Mouse (Mus musculus): ENCODE results near the gene Klhl29. TPM values are rescaled to one million over a fixed set of nuclear protein-coding genes. Genes with fewer than 3 reads are reported as not detected.

Klhl29 gene
- polyA plus RNA-seq, 1 experiment from 2014 or later = 0.60 TPM

- H3K4me3 ChIP-seq = no peak overlapping the region
- peaks cover 7% of the 10 kb centered on the region for H3K4me1 ChIP-seq
- H3K27ac ChIP-seq = no peak overlapping the region
- 90% methylated on average over 5 of the region's 5 CpGs for WGBS
- H3K36me3 ChIP-seq = no peaks in the 10 kb centered on the region; the same call in 1 of the 2 replicates
- DNase-seq (ENCODE audit: low spot score) = no peak
- H3K9me3 ChIP-seq = no peaks in the 10 kb centered on the region
- no peaks in the 10 kb centered on the region for H3K27me3 ChIP-seq (ENCODE audit: insufficient read depth, poor library complexity, severe bottlenecking)
Measured at GRCm38 (mm10) chr12:5084714-5085113, 290.8 kb downstream of the Klhl29 start.

- no peaks in the 10 kb centered on the region for H3K27me3 ChIP-seq (ENCODE audit: insufficient read depth, poor library complexity, severe bottlenecking)
- whole genome bisulfite sequencing = 96% methylated on average over 4 of the region's 4 CpGs
- no peak overlapping the region for H3K4me3 ChIP-seq
- no peak for DNase-seq (ENCODE audit: low spot score)
- no peaks in the 10 kb centered on the region for H3K4me1 ChIP-seq
- H3K27ac ChIP-seq = no peak overlapping the region
- H3K9me3 ChIP-seq = no peaks in the 10 kb centered on the region
- no peaks in the 10 kb centered on the region; the same call in 1 of the 2 replicates for H3K36me3 ChIP-seq
Measured at GRCm38 (mm10) chr12:5081480-5081879, 294.0 kb downstream of the Klhl29 start.

GRCm38 (mm10) chr12:5073191-5073590 lies 302.3 kb downstream of the Klhl29 start:
- DNase-seq (ENCODE audit: low spot score) = no peak
- H3K27me3 ChIP-seq (ENCODE audit: insufficient read depth, poor library complexity, severe bottlenecking) = no peaks in the 10 kb centered on the region
- H3K4me3 ChIP-seq = no peak overlapping the region
- no peaks in the 10 kb centered on the region for H3K9me3 ChIP-seq
- WGBS = 65% methylated on average over 12 of the region's 12 CpGs
- no peaks in the 10 kb centered on the region for H3K4me1 ChIP-seq
- no peaks in the 10 kb centered on the region for H3K36me3 ChIP-seq
- no peak overlapping the region for H3K27ac ChIP-seq

GRCm38 (mm10) chr12:5070131-5070530 lies 305.4 kb downstream of the Klhl29 start:
- Histone ChIP-seq H3K4me1 (no peaks in the 10 kb centered on the region), H3K36me3 (no peaks in the 10 kb centered on the region), H3K4me3 (no peak overlapping the region), H3K9me3 (no peaks in the 10 kb centered on the region), H3K27ac (no peak overlapping the region), H3K27me3 (ENCODE audit: insufficient read depth, poor library complexity, severe bottlenecking) (no peaks in the 10 kb centered on the region)
- no peak for DNase-seq (ENCODE audit: low spot score)
- WGBS = 85% methylated on average over 3 of the region's 3 CpGs

GRCm38 (mm10) chr12:5067590-5067989 lies 307.9 kb downstream of the Klhl29 start:
- H3K27ac ChIP-seq = no peak overlapping the region
- whole genome bisulfite sequencing = 56% methylated on average over 3 of the region's 3 CpGs
- H3K4me3 ChIP-seq = no peak overlapping the region

GRCm38 (mm10) chr12:5048104-5048503 lies 327.4 kb downstream of the Klhl29 start:
- Histone ChIP-seq H3K27me3 (ENCODE audit: insufficient read depth, poor library complexity, severe bottlenecking) (no peaks in the 10 kb centered on the region), H3K27ac (no peak overlapping the region), H3K9me3 (peaks cover 21% of the 10 kb centered on the region), H3K36me3 (peaks cover 5% of the 10 kb centered on the region), H3K4me1 (no peaks in the 10 kb centered on the region), H3K4me3 (no peak overlapping the region)
- WGBS = 95% methylated on average over 4 of the region's 4 CpGs
- DNase-seq (ENCODE audit: low spot score) = no peak

More at GRCm38 (mm10) chr12:5067590-5067989, 307.9 kb downstream of the Klhl29 start:
- no peaks in the 10 kb centered on the region for H3K27me3 ChIP-seq (ENCODE audit: insufficient read depth, poor library complexity, severe bottlenecking)
- H3K9me3 ChIP-seq = no peaks in the 10 kb centered on the region
- no peak for DNase-seq (ENCODE audit: low spot score)
- H3K4me1 ChIP-seq = no peaks in the 10 kb centered on the region
- H3K36me3 ChIP-seq = no peaks in the 10 kb centered on the region

GRCm38 (mm10) chr12:5044141-5044540 lies 331.3 kb downstream of the Klhl29 start:
- Histone ChIP-seq H3K36me3 (peaks cover 13% of the 10 kb centered on the region), H3K27ac (no peak overlapping the region), H3K27me3 (ENCODE audit: insufficient read depth, poor library complexity, severe bottlenecking) (no peaks in the 10 kb centered on the region), H3K4me1 (no peaks in the 10 kb centered on the region), H3K4me3 (no peak overlapping the region), H3K9me3 (no peaks in the 10 kb centered on the region)
- WGBS = 86% methylated on average over 15 of the region's 15 CpGs
- DNase-seq (ENCODE audit: low spot score) = no peak

- no peak overlapping the region for H3K4me3 ChIP-seq
- no peak for DNase-seq (ENCODE audit: low spot score)
- no peaks in the 10 kb centered on the region for H3K27me3 ChIP-seq (ENCODE audit: insufficient read depth, poor library complexity, severe bottlenecking)
- H3K4me1 ChIP-seq = no peaks in the 10 kb centered on the region
- H3K9me3 ChIP-seq = no peaks in the 10 kb centered on the region
- no peak overlapping the region for H3K27ac ChIP-seq
- WGBS = 97% methylated on average over 2 of the region's 2 CpGs
- peaks cover 47% of the 10 kb centered on the region for H3K36me3 ChIP-seq
Measured at GRCm38 (mm10) chr12:5038008-5038407, 337.5 kb downstream of the Klhl29 start.

- peaks cover 50% of the 10 kb centered on the region for H3K36me3 ChIP-seq
- no peak overlapping the region for H3K4me3 ChIP-seq
- no peak for DNase-seq (ENCODE audit: low spot score)
- 86% methylated on average over 5 of the region's 5 CpGs for WGBS
- no peaks in the 10 kb centered on the region for H3K9me3 ChIP-seq
- H3K4me1 ChIP-seq = no peaks in the 10 kb centered on the region
- H3K27me3 ChIP-seq (ENCODE audit: insufficient read depth, poor library complexity, severe bottlenecking) = no peaks in the 10 kb centered on the region
- H3K27ac ChIP-seq = no peak overlapping the region
Measured at GRCm38 (mm10) chr12:5029035-5029434, 346.4 kb downstream of the Klhl29 start.
